Mouse (Mus musculus): Measurements from ENCODE around the gene Abcc1.

Gene Abcc1

GRCm38 (mm10) chr16:14475001-14475400 lies 113.6 kb downstream of the Abcc1 start:
- in situ Hi-C loops (cut with MboI; ENCODE audit: low pct_unique_long_range_greater_than_20kb in 1 of 2, low sequenced_read_pairs in 2 of 2, unreplicated experiment in 1 of 2) = no loop called here

- in situ Hi-C loops (cut with MboI; ENCODE audit: low pct_unique_long_range_greater_than_20kb in 1 of 2, low sequenced_read_pairs in 2 of 2, unreplicated experiment in 1 of 2) = no loop called here
These were observed 114.7 kb downstream of the Abcc1 start for GRCm38 (mm10) chr16:14476056-14476455.

GRCm38 (mm10) chr16:14476701-14477400 lies 115.5 kb downstream of the Abcc1 start:
- in situ Hi-C loops (cut with MboI; ENCODE audit: low pct_unique_long_range_greater_than_20kb in 1 of 2, low sequenced_read_pairs in 2 of 2, unreplicated experiment in 1 of 2) = no loop called here

- in situ Hi-C loops (cut with MboI; ENCODE audit: low pct_unique_long_range_greater_than_20kb in 1 of 2, low sequenced_read_pairs in 2 of 2, unreplicated experiment in 1 of 2) = no loop called here
These were observed 116.3 kb downstream of the Abcc1 start for GRCm38 (mm10) chr16:14477510-14478300.

- in situ Hi-C loops (cut with MboI; ENCODE audit: low pct_unique_long_range_greater_than_20kb in 1 of 2, low sequenced_read_pairs in 2 of 2, unreplicated experiment in 1 of 2) = no loop called here
These were observed 118.3 kb downstream of the Abcc1 start for GRCm38 (mm10) chr16:14479641-14480040.

- in situ Hi-C loops (cut with MboI; ENCODE audit: low pct_unique_long_range_greater_than_20kb in 1 of 2, low sequenced_read_pairs in 2 of 2, unreplicated experiment in 1 of 2) = no loop called here
These were observed 121.9 kb downstream of the Abcc1 start for GRCm38 (mm10) chr16:14483221-14483620.

- in situ Hi-C loops (cut with MboI; ENCODE audit: low pct_unique_long_range_greater_than_20kb in 1 of 2, low sequenced_read_pairs in 2 of 2, unreplicated experiment in 1 of 2) = no loop called here
These were observed 132.2 kb downstream of the Abcc1 start for GRCm38 (mm10) chr16:14493491-14494114.

GRCm38 (mm10) chr16:14501649-14502360 lies 140.4 kb downstream of the Abcc1 start:
- in situ Hi-C loops (cut with MboI; ENCODE audit: low pct_unique_long_range_greater_than_20kb in 1 of 2, low sequenced_read_pairs in 2 of 2, unreplicated experiment in 1 of 2) = no loop called here

GRCm38 (mm10) chr16:14506461-14506860 lies 145.1 kb downstream of the Abcc1 start:
- in situ Hi-C loops (cut with MboI; ENCODE audit: low pct_unique_long_range_greater_than_20kb in 1 of 2, low sequenced_read_pairs in 2 of 2, unreplicated experiment in 1 of 2) = no loop called here
